Mouse (Mus musculus): Measurements from ENCODE around the gene Aif1l.

Gene Aif1l

DNA sequence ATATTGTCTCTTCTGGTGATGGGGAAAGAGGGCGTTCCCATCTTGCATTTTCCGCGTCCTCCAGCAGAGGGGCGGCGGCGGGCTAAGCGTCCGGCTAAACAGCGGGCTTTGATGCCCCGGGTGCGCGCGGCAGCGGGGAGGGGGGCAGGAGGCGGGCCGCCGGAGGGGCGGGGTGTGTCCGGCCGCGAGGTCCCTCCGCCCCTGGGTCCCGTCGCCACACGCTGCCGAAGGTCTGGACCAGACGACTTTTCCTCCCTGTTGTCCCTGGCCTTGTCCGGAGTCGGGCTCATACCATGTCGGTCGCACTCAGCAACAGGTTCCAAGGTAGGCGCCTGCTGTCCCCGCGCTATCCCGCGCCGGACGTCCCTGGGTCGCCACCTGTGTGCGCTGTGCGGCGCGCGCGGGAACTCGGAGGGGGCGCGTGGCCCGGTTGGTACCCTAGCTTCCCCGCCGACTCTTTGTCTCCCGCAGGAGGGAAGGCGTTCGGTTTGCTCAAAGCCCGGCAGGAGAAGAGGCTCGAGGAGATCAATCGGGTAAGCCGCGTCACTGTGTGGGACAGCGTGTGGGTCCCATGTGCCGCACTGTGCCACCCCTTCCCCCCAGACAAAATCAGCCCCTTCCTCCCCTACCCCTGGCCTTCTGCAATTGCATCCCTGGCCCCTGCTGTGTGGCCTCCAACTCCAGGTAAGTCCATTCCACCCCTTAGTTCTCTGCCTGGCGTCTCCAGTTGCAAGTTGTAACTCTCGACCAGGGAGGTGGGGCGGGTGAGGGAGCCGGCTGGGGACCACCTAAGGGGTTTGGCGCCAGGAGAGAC, at the start of gene Aif1l:
TSS of gene Aif1l (plus strand) at position 82 of the 814 bp plus-strand sequence.
- 1% methylated on average over 66 of the region's 66 CpGs for WGBS

DNA sequence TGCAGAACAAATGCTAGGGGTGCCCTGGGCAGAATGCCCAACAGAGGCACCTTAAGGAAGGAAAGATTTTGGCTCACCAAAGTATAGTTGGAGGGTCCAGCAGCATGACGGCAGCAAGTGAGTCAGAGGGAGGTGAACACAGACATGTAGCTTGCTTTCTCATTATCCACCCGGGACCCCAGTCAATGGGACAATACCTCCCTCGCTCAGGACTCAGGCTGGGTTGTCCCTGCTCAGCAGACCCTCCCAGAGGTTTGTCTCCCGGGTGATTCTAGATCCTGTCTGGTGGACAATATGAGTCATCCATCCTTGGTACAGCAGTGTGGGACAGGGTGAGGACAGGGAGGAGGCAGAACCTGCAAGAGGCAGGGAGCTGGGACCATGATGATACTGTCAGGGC, 49.0 kb upstream of the Aif1l start:
- 72% methylated on average over 4 of the region's 4 CpGs for WGBS

DNA sequence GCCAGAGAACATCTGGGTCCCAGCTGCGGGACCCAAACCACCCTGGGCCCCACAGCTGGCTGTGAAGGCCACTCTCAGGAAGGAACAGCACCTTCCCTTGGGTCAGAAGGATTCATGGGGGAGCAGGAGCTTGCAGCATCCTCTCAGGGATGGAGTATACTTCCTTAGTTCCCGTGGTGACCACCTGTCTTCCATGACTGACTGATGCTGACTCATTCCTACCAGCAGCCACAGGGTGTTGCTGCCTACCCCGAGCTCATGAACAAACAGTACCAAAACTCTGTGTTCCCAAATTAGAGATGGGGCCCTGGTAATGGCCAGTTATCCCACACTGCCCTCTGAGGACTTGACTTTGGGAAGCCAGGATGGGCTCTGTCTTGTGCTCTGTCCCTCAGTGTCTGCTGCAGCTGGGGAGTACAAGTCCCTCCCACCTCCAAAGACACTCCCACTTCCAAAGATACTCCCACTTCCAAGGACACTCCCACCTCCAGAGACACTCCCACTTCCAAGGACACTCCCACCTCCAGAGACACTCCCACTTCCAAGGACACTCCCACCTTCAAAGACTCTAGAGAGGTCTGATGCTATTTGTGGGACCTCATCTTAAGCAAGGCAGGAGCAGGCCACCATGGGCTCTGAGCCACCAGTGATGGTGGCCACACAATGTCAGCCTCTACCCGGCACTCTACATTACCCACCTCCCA, 48.1 kb upstream of the Aif1l start:
- 64% methylated on average over 4 of the region's 4 CpGs for WGBS

DNA sequence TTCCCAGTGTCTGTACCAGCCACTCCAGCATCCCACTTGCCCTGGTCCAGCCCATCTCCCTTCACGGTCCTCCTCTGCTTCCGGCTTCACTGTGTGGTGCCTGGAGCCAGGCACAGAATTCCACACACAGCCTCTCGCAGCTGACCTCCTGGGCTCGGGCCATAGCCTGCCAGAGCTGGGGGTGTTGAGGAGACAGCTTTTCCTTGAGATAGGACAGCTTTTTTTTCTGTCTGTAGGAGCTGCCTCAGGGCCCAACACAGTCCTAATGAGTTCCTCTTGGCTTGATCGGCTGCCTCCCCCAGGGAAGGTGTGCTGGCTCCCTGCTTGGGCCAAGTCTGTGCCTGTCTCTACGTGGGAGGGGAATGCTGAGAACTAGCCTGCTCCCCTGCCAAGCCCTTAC, 45.9 kb upstream of the Aif1l start:
- WGBS, result 35% methylated on average over 6 of the region's 6 CpGs

DNA sequence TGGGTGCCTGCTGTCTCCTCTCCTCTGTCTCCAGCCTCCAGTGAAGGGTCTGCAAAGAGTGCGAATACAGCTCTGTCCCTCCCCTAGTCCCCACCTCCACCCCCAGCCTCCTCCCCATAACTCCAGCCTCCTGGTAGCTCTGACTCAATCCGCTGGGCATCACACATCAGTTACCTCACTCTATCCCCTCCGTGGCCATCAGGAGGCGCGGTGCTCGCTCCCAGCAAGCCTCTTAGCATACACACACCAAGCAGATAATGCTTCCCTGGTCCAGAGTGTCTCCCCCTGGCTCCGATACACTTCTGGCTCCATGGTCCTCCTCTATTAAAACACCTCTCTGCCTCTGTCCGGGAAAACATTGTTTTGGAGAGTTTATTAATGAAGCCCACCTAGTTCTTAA, 45.3 kb upstream of the Aif1l start:
- 35% methylated on average over 8 of the region's 8 CpGs for WGBS

DNA sequence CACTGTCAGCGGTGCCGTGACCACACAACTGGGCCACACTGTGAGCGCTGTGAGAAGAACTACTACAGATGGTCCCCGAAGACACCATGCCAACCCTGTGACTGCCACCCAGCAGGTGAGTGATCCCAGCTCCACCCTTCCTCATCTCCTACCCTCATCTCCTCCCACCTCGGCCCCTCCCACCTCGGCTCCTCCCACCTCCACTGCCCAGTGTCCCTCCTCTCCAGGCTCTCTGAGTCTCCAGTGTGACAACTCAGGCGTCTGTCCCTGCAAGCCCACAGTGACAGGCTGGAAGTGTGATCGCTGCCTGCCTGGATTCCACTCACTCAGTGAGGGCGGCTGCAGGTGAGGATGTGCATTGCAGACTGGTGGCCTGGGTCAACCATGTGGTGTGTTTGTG, 44.3 kb upstream of the Aif1l start:
- WGBS, result 56% methylated on average over 9 of the region's 9 CpGs

DNA sequence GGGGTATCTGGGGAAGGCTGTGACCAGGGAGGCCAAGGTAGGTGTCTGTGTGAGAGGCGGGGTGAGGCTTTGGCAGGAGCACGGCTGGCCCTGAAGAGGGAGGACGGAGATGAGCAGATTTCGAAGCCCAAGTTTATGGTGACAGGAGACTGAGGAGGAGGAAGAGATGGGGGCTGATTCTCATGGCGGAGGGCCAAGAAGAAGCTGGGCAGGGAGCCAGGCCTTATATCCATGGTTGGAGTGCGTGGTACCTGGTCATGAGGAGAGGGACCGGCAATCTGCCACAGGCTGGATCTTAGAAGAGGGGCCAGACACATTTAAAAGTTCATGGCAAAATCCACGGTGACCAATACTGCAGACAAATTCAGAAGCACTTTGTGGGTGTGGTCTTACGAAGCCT, 43.5 kb upstream of the Aif1l start:
- WGBS, result 58% methylated on average over 9 of the region's 9 CpGs

DNA sequence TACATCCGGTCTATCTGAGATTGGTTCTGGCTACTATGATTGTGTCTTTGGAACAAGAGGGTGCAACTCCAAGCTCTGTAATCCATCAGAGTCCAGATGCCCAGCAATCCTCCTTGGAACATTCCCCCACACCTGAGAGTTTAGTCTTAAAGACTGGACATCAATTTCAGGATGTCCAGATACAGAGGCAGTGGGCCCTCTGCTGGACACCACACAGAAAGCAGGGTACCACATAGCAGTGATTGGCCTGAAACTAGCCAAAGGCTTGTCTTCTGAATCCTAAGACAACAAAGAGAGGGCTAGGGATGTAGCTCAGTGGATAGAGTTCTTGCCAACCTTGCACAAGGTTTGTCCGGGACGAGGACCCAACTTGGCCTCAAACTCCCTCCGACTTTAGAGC, 37.4 kb upstream of the Aif1l start:
- 83% methylated on average over 4 of the region's 4 CpGs for WGBS

DNA sequence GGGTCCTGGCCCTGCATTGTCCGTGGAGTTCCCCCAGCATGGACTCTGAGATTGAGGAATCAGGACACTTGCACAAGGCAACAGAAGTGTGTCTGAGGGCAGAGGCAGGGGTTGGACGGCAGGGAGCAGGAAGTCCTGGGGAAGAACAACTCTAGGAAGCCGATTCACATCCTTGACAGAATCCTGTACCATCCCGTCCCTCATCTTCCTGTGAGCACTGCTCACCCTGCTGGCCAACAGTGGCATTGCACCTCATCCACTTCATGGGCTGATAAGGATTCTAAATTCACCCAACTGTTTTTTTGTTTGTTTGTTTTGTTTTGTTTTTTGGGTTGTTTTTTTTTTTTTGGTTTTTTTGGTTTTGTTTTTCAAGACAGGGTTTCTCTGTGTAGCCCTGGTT, 34.8 kb upstream of the Aif1l start:
- 23% methylated on average over 4 of the region's 4 CpGs for WGBS

DNA sequence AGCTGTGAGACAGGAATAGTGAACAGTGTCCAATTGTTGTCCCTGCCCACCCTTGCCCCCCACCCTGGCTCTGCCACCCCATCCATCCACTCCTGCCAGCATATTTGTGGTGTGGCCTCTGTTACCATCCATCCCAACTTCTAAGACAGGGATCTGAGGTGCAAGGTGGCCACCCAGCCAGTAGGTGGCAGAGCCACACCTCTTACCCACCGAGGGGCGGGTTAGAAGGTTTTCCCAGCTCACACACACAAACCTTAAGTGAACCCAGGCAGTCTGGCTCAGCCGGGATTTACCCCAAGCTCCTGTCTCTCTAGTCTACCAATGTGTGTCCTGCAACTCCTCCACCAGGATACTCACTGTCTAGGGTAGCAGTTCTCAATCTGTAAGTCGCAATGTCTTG, 32.3 kb upstream of the Aif1l start:
- WGBS, result 35% methylated on average over 4 of the region's 4 CpGs

DNA sequence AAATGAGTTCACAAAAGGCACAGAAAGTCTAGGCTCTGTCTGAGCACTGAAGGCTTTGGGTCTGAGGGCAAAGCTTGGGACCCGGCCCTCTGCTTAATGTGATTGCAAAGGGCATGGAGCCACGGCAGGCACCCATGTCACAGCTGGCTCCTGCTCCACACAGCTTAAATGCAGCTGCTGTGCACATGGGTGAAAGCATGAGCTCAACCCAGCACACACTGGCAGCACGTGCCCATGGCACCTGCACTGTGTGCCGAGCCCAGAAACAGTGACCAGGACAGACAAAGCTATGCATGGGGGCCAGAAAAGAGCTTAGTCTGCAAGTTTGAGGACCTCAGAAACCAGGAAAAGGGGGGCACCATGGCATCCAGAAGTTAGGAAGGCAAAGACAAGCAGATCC, 26.3 kb upstream of the Aif1l start:
- 80% methylated on average over 4 of the region's 4 CpGs for WGBS

DNA sequence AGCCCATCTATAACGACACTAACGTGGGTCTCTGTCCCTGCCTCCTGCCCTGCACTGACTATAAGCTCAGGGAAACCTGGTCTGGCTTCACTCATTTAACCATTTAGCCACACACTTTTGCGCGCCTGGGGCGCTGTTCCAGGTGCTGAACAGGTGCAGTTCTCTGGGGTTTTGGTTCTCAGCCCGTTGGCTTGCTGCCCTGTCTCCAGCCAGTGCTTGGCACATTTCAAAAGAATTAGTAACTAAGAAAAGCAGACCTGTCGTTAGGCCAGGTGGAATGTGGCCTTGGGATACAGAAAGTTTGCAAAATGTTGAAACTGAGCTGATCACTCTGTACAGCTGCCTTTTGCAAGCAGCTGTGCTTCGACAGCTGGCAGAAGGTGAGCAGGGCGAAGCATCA, 25.1 kb upstream of the Aif1l start:
- WGBS, result 60% methylated on average over 9 of the region's 9 CpGs

DNA sequence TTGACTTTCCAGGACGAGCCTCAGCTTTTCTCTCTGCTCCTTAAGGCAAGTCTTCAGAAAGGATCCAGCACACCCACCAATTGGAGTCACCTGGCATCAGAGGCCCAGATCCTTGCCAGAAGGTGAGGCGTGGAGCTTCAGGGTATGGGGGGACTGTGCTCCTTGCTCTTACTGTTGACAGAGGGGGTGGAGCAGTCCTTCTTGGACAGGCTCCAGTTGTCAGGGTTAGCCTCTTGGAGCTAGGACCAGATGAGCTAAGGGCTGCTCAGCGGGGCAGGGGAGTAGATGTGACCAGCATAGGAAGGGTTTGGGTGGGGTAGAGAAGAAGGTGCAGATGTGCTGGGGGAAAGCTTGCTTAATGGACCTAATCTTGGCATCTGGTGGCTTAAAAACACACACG, 24.0 kb upstream of the Aif1l start:
- 63% methylated on average over 4 of the region's 4 CpGs for WGBS

DNA sequence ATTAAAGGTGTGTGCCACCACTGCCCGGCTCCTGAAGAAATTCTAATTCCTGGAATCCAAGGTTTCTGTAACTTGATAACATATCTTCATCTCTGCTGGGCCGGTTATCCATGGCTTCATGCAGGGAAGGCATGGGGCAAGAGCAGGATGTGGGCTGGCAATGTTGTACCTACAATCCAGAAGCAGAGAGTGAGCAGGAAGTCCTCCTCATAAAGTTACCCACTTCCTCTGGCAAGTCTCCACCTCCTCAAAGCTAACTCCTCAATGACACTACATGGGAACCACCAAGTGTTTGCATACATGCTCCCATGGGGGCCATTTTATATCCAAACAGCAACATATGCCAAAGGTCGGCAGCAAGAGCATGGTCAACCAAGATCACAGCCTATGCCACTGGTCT, 20.3 kb upstream of the Aif1l start:
- WGBS, result 81% methylated on average over 3 of the region's 3 CpGs

DNA sequence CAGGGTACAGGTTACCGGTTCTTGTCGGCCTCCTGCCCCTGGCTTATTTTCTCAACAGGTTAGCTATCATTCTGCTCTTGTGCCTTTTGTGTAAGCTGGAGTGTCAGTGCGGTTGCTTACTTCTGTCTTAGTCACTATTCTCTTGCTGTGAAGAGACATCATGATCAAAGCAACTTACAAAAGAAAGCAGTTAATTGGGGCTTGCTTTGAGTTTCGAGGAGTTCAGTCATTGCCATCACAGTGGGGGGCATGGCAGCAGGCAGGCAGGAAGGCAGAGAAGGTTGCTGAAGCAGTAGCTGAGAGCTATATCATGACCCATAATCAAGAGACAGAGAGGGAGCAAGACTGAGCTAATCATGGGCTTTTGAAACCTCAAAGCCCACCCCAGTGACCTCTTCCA, 15.4 kb upstream of the Aif1l start:
- WGBS, result 69% methylated on average over 4 of the region's 4 CpGs

DNA sequence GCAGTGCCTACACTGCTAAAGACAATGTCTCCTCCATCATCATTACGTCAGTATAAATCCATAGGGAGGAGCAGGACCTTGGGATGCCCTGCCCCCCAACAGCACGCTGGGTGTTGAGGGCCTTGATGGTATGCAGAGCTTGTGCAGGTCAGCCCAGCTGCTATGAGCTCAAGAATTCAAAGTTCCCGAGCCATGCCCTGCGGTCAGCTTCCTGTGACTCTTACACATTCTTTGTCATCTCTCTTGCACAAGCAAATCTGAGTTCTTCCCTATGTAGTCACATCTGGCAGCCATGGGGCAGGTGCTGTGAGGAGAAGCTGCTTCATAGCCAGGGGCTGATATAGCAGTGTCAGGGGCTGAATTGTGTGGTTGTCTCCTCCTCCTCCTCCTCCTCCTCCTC, 14.9 kb upstream of the Aif1l start:
- WGBS, result 77% methylated on average over 4 of the region's 4 CpGs

DNA sequence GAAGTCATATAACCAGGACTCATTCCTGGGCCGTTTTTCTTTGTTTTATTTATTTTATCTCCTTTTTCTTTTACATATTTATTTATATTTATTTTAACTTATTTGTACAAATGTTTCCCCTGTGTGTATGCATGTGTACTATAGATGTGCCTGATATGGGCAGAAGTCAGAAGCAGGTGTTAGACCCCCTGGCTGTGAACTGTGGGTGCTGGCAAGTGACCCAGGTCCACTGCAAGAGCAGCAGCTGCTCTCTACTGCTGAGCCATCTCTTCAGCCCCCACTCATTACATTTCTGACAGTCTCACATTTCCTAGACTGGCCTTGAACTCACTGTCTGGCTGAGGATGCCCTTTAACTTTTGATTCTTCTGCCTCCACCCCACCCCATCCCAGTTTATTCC, 11.6 kb upstream of the Aif1l start:
- 72% methylated on average over 1 of the region's 1 CpGs for WGBS

DNA sequence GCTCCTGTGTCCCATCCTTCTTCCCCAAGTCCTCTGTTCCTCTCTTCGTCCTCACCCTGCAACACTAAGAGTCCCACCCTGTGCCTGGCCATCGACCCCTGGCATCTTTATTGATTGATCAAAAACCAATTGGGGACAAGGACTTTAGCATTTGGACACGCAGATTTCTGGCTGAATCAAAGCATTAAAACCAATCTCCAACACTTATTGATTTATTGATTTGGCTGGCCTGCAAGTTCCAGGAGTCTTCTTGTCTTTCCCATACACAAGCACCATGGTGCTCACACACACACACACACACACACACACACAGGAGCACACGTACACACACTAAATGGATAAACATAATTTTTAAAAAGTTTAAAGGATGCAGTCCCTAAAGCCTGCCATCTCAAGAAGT, 6.9 kb upstream of the Aif1l start:
- WGBS, result 86% methylated on average over 4 of the region's 4 CpGs

DNA sequence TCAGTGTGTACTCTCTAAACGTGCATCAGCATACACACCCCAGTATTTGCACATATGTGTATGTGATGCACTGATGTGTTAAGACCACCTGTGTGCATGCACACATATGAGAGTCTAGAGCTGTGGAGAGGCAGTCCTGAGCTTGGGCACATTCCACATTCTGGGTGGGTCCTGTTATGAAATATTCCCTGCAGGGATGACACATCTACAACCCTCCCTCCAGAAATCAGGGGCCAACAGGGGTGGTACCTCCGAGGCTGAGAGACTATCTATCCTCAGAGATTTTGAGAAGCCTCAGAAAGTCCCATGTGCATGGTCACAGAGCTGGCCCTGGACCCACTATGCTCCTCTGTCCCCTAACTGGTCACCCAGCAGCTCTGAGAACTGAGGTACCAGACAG, 4.4 kb upstream of the Aif1l start:
- WGBS, result 69% methylated on average over 2 of the region's 2 CpGs

DNA sequence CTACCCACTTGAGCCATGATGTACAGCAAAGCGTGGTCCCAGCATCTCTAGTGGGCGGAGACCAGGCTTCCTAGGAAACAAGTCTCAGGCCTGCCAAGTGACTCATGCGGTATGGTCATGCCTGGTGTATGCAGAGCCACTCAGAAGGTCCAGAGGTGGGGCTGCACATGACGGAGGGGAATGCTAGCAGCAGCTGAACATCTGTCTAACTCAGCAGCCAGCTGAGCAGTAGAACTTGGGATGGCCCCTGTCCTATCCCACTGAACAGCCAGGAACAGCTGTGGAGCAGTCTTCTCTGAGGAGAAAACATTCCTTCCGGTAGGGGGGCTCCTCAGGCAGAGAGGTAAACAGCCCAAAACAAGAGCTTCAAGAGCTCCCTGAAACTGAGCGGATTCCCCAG, 1.5 kb upstream of the Aif1l start:
- 86% methylated on average over 6 of the region's 6 CpGs for WGBS

DNA sequence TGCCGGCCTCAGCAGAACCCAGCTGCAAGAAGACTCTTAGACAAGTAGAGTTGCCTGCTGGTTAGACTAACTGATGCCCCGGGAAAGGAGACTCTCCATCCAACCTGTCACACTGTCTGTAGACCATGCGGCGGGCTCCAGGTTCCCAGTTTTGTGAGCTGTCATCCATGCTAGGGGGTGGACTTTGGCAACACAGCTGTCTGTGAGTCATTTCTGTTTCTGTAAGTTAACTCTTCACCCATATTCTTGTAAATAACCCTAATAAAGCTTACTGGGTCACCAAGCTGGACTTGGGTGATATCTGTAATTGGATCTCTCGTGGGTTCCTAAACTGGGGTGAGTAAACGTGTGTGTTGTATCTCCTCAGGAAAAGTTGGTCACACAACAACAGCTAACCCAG, 1.1 kb upstream of the Aif1l start:
- WGBS, result 83% methylated on average over 6 of the region's 6 CpGs

DNA sequence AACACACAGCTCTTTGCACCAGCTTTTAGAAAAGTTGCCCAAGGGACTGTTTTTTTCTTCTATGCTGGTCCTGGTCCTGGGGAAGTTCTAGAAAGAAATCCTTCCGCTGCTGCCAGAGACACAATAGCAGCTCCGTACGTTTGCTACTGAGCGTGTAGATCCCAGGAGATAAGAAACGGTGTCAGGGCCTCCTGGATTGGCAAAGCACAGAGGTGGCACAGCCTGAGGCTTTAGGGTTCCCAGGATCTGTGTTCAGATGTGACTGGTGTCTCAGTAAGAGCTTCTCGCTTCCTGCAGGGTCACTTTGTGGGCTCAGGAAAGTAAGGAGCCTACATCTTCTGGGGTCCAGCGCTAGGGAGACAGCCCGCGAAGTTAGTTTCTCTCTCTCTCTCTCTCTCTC, 1.0 kb downstream of the Aif1l start:
- 58% methylated on average over 9 of the region's 9 CpGs for WGBS

DNA sequence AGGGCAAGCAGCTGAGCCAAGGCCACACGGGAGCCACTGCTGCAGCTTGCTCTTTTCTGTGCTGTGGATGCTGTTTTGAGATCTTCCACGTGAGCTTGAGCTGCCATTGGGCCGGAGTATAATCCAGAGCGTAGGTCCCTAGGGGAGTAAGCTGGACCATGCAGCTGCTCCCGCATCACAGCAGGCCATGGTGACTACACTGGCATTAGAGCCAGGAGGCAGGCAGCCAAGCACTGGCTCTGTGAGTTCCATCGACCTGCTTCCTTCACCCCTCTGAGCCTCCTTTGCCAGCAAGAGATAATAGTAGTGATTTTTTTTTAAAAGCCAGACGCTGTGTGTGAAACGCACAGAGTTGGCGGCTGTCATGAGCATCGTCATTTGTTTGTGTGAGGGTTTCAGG, 2.3 kb downstream of the Aif1l start:
- WGBS, result 61% methylated on average over 10 of the region's 10 CpGs

DNA sequence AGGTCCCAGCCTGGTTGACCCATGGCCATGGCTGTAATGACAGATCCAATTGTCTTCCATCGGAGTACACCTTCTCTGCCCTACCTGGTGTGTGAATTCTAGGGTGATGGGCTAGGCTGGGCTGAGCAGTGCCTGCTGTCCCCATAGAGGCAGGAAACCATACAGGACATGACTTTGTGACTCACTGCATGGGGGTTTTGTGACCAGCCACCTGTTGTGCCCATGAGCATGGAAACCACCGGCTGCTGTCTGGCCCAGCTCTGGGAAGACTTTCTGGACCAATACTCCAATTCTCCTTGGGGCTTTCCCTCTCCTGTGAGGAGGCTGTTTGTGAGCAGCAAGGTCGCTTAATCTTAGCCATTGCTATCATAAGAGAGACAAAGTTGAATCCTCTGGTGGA, 2.8 kb downstream of the Aif1l start:
- WGBS, result 91% methylated on average over 3 of the region's 3 CpGs

All from cerebral cortex, adult 2 months (tissue).